Mouse (Mus musculus) thymus, adult 2 months (tissue): Measurements from ENCODE around the gene Fbn1. TPM values are rescaled to one million over a fixed set of nuclear protein-coding genes. Genes with fewer than 3 reads are reported as not detected.

Source experiments
- DNase-seq: peaks from one replicate; pipeline ENCODE4 v3.0.0; 2021
- H3K27ac ChIP-seq: fragments of 200-500 bp; 2 replicates; pipeline ENCODE4 v1.5.1; 2012; ENCODE audit warnings: low read length, control low read depth; ENCODE audit not compliant: control insufficient read depth, insufficient read depth
- H3K27me3 ChIP-seq: fragments of 200-500 bp; 2 replicates; pipeline ENCODE4 v1.6.1; 2012; ENCODE audit warnings: mild to moderate bottlenecking, low read length, moderate library complexity, mixed read lengths; ENCODE audit not compliant: control insufficient read depth, insufficient read depth
- H3K36me3 ChIP-seq: fragments of 200-500 bp; 2 replicates; pipeline ENCODE4 v1.6.1; 2012; ENCODE audit warnings: mild to moderate bottlenecking, low read length, moderate library complexity; ENCODE audit not compliant: control insufficient read depth, insufficient read depth
- H3K4me1 ChIP-seq: fragments of 200-500 bp; replicated peaks from 2 replicates; pipeline ENCODE4 v1.6.1; 2012; ENCODE audit warnings: low read length; ENCODE audit not compliant: control insufficient read depth, insufficient read depth
- H3K4me3 ChIP-seq: fragments of 200-500 bp; 2 replicates; pipeline ENCODE4 v1.5.1; 2012; ENCODE audit warnings: mild to moderate bottlenecking, low read length, control low read depth, moderate library complexity; ENCODE audit not compliant: control insufficient read depth, insufficient read depth
- CTCF ChIP-seq: fragments of 200-500 bp; IDR thresholded peaks from 2 replicates; pipeline ENCODE4 v1.5.1; 2012; ENCODE audit warnings: mild to moderate bottlenecking, control low read depth, low read length, moderate library complexity, borderline replicate concordance; ENCODE audit not compliant: control insufficient read depth, poor library complexity, insufficient read depth; ENCODE audit errors: extremely low read depth
- POLR2A ChIP-seq: fragments of 200-500 bp; IDR thresholded peaks from 2 replicates; pipeline ENCODE4 v1.6.1; 2012; ENCODE audit warnings: mild to moderate bottlenecking, low read length, control low read depth, moderate library complexity; ENCODE audit not compliant: control insufficient read depth, poor library complexity, insufficient read depth; ENCODE audit errors: extremely low read depth
- WGBS: fragments of 180-500 bp; shearing (Covaris S2); methylation state at CpG from one replicate; pipeline ENCODE4 v1.1.7; 2018; 5-methylcytosine and 5-hydroxymethylcytosine counted together
- polyA plus RNA-seq: library from polyadenylated mRNA; depleted of rRNA; stranded (reverse); fragments of >200 nt; gene quantifications from 2 replicates; pipeline ENCODE4 v1.2.3, GENCODE M21; 2012

The Fbn1 gene
- polyA plus RNA-seq, 1 experiment: 4.5 TPM

- TF ChIP-seq CTCF: no peak
- TF ChIP-seq POLR2A: no peak
- 90% methylated on average over 6 of the region's 6 CpGs for WGBS
- no peaks in the 10 kb centered on the region for H3K27me3 ChIP-seq
- H3K36me3 ChIP-seq: no peaks in the 10 kb centered on the region
- H3K27ac ChIP-seq: no peak overlapping the region
- no peaks in the 10 kb centered on the region for H3K4me1 ChIP-seq
- H3K4me3 ChIP-seq: no peak overlapping the region
- no peak for DNase-seq
These were observed 186.7 kb downstream of the Fbn1 start for GRCm38 (mm10) chr2:125321071-125321470.

DNA sequence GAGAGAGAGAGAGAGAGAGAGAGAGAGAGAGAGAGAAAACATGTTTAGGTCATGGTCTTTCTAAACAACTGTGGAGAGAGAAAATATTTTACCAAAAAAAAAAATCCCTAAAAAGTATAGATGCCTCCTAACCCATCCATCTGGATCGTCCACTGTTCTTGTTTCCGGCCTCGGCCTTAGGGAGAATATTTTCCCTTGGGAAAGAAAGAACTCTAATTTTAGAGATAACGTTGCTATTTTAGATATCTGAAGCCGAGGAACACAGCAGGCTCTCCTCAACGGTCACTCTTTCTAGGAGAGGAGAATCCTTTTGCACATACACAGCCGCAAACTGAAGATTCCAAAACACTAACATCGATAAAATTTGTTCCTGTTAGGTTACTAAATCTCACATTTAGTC is 188.1 kb downstream of the Fbn1 start:
- WGBS: 95% methylated on average over 8 of the region's 8 CpGs
- Histone ChIP-seq H3K27me3 (no peaks in the 10 kb centered on the region), H3K4me1 (no peaks in the 10 kb centered on the region), H3K36me3 (no peaks in the 10 kb centered on the region), H3K4me3 (no peak overlapping the region), H3K27ac (no peak overlapping the region)
- no peak for DNase-seq
- TF ChIP-seq POLR2A (no peak), CTCF (no peak)

DNA sequence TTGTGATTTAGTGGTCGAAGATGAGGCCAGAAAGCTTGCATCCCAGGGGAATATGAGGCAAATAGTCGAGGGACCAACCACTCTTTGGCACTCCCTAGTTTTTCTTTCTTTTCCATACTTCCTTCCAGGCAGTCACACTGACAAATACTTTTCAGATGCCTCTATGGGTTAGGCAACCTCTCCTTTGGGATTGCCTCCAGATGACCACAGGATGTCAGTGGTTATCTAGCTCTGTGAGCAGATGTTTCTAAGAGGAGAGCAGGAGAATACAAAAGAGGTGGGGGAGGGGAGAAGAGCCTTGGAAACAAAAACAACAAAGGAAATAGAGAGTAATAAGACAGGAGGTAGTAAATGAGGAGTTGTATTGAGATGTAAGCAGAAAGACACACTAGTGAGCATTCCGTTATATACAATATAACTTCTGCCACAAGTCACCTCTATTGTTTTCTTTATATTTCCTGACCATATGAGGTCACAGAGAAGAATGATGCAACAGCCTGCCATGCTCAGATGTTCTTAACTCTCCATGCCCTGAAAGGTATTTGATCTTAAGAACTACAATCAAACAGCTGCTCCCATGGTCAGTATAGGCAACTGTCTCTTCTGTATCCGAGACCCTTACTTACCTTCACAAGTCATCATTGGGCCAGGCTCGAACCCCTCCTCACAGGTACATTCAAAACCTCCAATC is 189.3 kb downstream of the Fbn1 start:
- WGBS: 89% methylated on average over 5 of the region's 5 CpGs
- no peak for TF ChIP-seq POLR2A
- Histone ChIP-seq H3K4me1 (no peaks in the 10 kb centered on the region), H3K27me3 (no peaks in the 10 kb centered on the region), H3K27ac (no peak overlapping the region), H3K36me3 (no peaks in the 10 kb centered on the region), H3K4me3 (no peak overlapping the region)
- DNase-seq: no peak

- H3K36me3 ChIP-seq: no peaks in the 10 kb centered on the region
- no peaks in the 10 kb centered on the region for H3K27me3 ChIP-seq
- no peak for DNase-seq
- TF ChIP-seq CTCF: no peak
- no peak for TF ChIP-seq POLR2A
- WGBS: 90% methylated on average over 3 of the region's 3 CpGs
- H3K4me1 ChIP-seq: no peaks in the 10 kb centered on the region
- H3K4me3 ChIP-seq: no peak overlapping the region
- H3K27ac ChIP-seq: no peak overlapping the region
These were observed 192.6 kb downstream of the Fbn1 start for GRCm38 (mm10) chr2:125315203-125315602.

DNA sequence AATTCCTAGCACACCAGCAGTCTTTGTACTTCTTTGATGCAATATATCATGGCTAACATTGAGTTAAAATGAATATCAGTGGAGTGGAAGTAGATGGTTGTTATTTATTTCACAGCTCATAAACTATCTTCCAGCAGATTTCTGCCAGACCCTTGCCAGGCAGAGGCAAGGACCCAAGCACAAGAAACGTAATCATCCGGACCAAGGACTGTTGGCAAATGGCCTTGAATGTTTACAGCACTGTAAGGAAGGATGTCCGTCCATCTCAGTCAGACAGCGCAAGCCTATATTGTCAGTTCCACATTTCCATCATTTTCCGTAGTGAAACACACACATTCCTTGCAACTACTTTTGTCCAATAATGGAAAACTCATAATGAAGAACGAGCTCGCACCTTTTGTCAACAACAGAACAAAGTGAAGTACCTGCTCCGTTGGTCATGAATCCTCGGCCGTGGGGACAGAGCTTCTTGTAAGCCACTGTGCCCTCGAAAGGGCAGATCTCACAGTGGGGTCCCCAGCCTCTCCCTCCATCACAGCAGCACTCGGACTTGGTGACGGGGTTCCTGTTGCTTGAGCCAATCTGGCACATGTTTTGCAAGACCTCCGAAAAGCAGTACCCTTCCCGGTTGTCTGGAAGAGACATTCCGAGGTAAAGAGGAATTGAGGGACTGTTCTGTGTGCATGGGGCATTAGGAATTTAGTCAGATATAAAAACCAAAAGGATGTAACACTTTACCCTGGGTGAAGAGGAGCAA is 193.4 kb downstream of the Fbn1 start:
- no peak overlapping the region for H3K27ac ChIP-seq
- H3K4me1 ChIP-seq: no peaks in the 10 kb centered on the region
- H3K4me3 ChIP-seq: no peak overlapping the region
- TF ChIP-seq CTCF: no peak
- TF ChIP-seq POLR2A: no peak
- no peaks in the 10 kb centered on the region for H3K27me3 ChIP-seq
- H3K36me3 ChIP-seq: no peaks in the 10 kb centered on the region
- no peak for DNase-seq
- WGBS: 97% methylated on average over 16 of the region's 16 CpGs

DNA sequence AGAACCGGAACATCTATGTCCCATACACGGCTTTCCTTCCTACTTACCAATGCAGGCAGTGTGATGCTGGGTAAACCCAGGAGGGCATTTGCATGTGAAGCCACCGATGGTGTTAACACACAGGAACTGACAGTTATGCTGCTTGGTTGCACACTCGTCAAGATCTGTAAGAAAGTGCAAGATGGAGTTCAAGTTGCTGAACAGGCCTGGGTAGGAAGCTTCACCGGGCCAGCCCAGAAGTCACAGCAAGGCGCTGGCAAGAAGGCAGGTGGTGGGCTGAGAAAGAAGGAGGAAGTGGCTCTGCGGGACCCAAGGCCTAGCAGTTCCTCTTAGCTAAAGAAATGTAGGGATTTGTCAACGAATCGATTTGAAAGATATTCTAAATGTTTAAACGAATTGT is 198.1 kb downstream of the Fbn1 start:
- Histone ChIP-seq H3K27ac (no peak overlapping the region), H3K27me3 (no peaks in the 10 kb centered on the region), H3K4me1 (no peaks in the 10 kb centered on the region), H3K36me3 (no peaks in the 10 kb centered on the region), H3K4me3 (no peak overlapping the region)
- DNase-seq: no peak
- TF ChIP-seq POLR2A (no peak), CTCF (no peak)
- WGBS: 27% methylated on average over 10 of the region's 10 CpGs

DNA sequence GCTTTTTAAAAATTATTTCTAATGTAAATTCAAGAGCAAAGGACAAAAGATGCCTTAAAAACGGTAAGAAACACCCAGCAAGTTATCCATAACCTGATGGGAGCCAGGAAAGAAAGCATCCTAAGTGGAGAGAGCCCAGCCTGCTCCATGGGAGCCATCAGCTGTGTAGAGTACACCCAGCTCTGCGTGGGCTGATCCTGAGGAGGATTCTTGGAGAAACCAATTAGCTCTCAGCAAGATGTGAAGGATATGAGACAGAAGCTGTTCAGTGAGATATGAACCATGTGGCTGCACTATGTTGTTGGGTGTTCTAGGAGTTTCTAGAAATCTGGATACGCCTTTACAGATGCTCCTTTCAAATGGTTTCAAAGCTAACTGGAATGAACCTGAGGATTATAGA is 202.1 kb downstream of the Fbn1 start:
- Histone ChIP-seq H3K4me1 (no peaks in the 10 kb centered on the region), H3K36me3 (no peaks in the 10 kb centered on the region), H3K27ac (no peak overlapping the region), H3K4me3 (no peak overlapping the region), H3K27me3 (no peaks in the 10 kb centered on the region)
- WGBS: 90% methylated on average over 3 of the region's 3 CpGs
- DNase-seq: no peak
- TF ChIP-seq CTCF (no peak), POLR2A (no peak)
